Mouse (Mus musculus) cerebellum, adult 2 months (tissue): Measurements from ENCODE around the gene Zscan12.

Experiments
- CTCF ChIP-seq: fragments of 200-500 bp; IDR thresholded peaks from 2 replicates; pipeline ENCODE4 v1.5.1; 2011; ENCODE audit warnings: low read depth, mild to moderate bottlenecking, control low read depth, low read length, moderate library complexity, borderline replicate concordance; ENCODE audit not compliant: insufficient read depth
- POLR2A ChIP-seq: fragments of 200-500 bp; IDR thresholded peaks from 2 replicates; pipeline ENCODE4 v1.6.1; 2011; ENCODE audit warnings: low read length, control low read depth, borderline replicate concordance; ENCODE audit not compliant: insufficient read depth

DNA sequence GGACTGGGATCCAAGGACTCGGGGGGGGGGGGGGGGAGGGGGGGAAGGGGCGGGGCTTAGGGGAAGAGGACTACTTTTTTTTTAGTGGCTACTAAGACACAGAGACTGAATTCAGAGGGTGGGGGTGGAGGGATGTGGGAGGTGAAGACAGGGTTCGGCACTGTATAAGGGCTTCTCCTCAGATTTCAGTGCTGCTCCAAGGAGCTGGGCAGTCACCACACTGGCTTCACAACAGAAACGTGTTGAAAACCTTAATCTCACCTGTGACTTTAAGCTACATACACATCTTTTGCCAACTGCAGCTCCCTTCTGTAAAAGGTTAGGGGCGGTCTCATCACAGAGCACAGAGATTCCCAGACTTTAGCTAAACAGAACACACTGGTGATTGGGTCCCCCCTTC lies 49.8 kb upstream of the Zscan12 start:
- TF ChIP-seq CTCF, result no peak
- no peak for TF ChIP-seq POLR2A
